Mouse (Mus musculus) urinary bladder, adult 18-20 months (tissue): ENCODE measurements around the gene Srgap2.

Experiments
- DNase-seq, 2 experiments: peaks; one replicate each; pipeline ENCODE4 v3.0.0; 2022; ENCODE audit warnings: low spot score in 2 of 2, mixed read lengths in 2 of 2

The Srgap2 gene

GRCm38 (mm10) chr1:131526371-131527270 lies 531 bp downstream of the Srgap2 start:
- peak; percentile 40 to 78 for DNase-seq

GRCm38 (mm10) chr1:131525586-131526271 lies 1.4 kb downstream of the Srgap2 start:
- DNase-seq = peak in 1 of 2 experiments; percentile 36

GRCm38 (mm10) chr1:131525101-131525585 lies 2.0 kb downstream of the Srgap2 start:
- DNase-seq = peak in 1 of 2 experiments; percentile 39

GRCm38 (mm10) chr1:131523794-131524193 lies 3.4 kb downstream of the Srgap2 start:
- no peak for DNase-seq

GRCm38 (mm10) chr1:131516588-131516987 lies 10.6 kb downstream of the Srgap2 start:
- DNase-seq = no peak

- no peak for DNase-seq
Observed at GRCm38 (mm10) chr1:131514197-131514596, 13.0 kb downstream of the Srgap2 start.

GRCm38 (mm10) chr1:131513136-131513535 lies 14.0 kb downstream of the Srgap2 start:
- DNase-seq = no peak

GRCm38 (mm10) chr1:131511661-131512500 lies 15.3 kb downstream of the Srgap2 start:
- DNase-seq = no peak

- DNase-seq = no peak
Observed at GRCm38 (mm10) chr1:131511131-131511530, 16.0 kb downstream of the Srgap2 start.

- DNase-seq = no peak
Observed at GRCm38 (mm10) chr1:131501681-131502080, 25.5 kb downstream of the Srgap2 start.

- no peak for DNase-seq
Observed at GRCm38 (mm10) chr1:131498231-131498630, 28.9 kb downstream of the Srgap2 start.

- no peak for DNase-seq
Observed at GRCm38 (mm10) chr1:131493966-131494898, 32.9 kb downstream of the Srgap2 start.

GRCm38 (mm10) chr1:131492360-131492759 lies 34.8 kb downstream of the Srgap2 start:
- no peak for DNase-seq

- DNase-seq = no peak
Observed at GRCm38 (mm10) chr1:131491579-131491978, 35.6 kb downstream of the Srgap2 start.

GRCm38 (mm10) chr1:131489312-131489711 lies 37.8 kb downstream of the Srgap2 start:
- DNase-seq = no peak

- DNase-seq = no peak
Observed at GRCm38 (mm10) chr1:131486094-131486850, 40.9 kb downstream of the Srgap2 start.

- no peak for DNase-seq
Observed at GRCm38 (mm10) chr1:131482242-131482641, 44.9 kb downstream of the Srgap2 start.

- DNase-seq = no peak
Observed at GRCm38 (mm10) chr1:131481391-131481790, 45.8 kb downstream of the Srgap2 start.

- no peak for DNase-seq
Observed at GRCm38 (mm10) chr1:131478770-131479305, 48.3 kb downstream of the Srgap2 start.

GRCm38 (mm10) chr1:131475306-131475705 lies 51.8 kb downstream of the Srgap2 start:
- no peak for DNase-seq
